Mouse (Mus musculus): ENCODE data around the gene Ccdc124. TPM values are rescaled to one million over a fixed set of nuclear protein-coding genes. Genes with fewer than 3 reads are reported as not detected.
"Not testable (repeated sequence)": the region's sequence is repeated elsewhere in the genome, so short reads cannot be mapped to it uniquely, and the experiment has no call there.

The Ccdc124 gene
- polyA plus RNA-seq, 1 experiment from 2014 or later = 90.7 TPM

- H3K36me3 ChIP-seq = no peaks in the 10 kb centered on the region
- no peak overlapping the region for H3K9ac ChIP-seq
- H3K27ac ChIP-seq = no peak overlapping the region
- H3K9me3 ChIP-seq = no peaks in the 10 kb centered on the region
- peaks cover 5% of the 10 kb centered on the region for H3K27me3 ChIP-seq (replicated peaks)
- 41% methylated on average over 5 of the region's 5 CpGs for WGBS
- ATAC-seq = no peak
- H3K4me2 ChIP-seq (replicated peaks) = no peak overlapping the region
- H3K4me1 ChIP-seq (replicated peaks) = peaks cover 18% of the 10 kb centered on the region
- no peak overlapping the region for H3K4me3 ChIP-seq (replicated peaks)
Measured at GRCm38 (mm10) chr8:70902211-70902610, 28.5 kb upstream of the Ccdc124 start.

- ATAC-seq = no peak
- Histone ChIP-seq H3K27ac (no peak overlapping the region), H3K36me3 (no peaks in the 10 kb centered on the region), H3K27me3 (replicated peaks) (peaks cover 5% of the 10 kb centered on the region), H3K9ac (no peak overlapping the region), H3K4me2 (replicated peaks) (no peak overlapping the region), H3K4me3 (replicated peaks) (no peak overlapping the region), H3K4me1 (replicated peaks) (peaks cover 16% of the 10 kb centered on the region; the same call in 1 of the 2 replicates), H3K9me3 (no peaks in the 10 kb centered on the region)
- WGBS = 82% methylated on average over 2 of the region's 2 CpGs
Measured at GRCm38 (mm10) chr8:70900872-70901387, 27.2 kb upstream of the Ccdc124 start.

GRCm38 (mm10) chr8:70899226-70899625, 25.5 kb upstream of the Ccdc124 start:
- 87% methylated on average over 2 of the region's 2 CpGs for WGBS

GRCm38 (mm10) chr8:70898661-70899198, 25.0 kb upstream of the Ccdc124 start:
- H3K4me3 ChIP-seq (replicated peaks) = no peak overlapping the region
- peak overlapping the region; percentile 26; the same call in 1 of the 2 replicates for H3K9ac ChIP-seq
- ATAC-seq = no peak
- H3K4me1 ChIP-seq (replicated peaks) = peaks cover 11% of the 10 kb centered on the region; the same call in 1 of the 2 replicates
- no peaks in the 10 kb centered on the region; the same call in none of the 2 replicates for H3K27me3 ChIP-seq (replicated peaks)
- H3K36me3 ChIP-seq = peaks cover 20% of the 10 kb centered on the region
- no peaks in the 10 kb centered on the region for H3K9me3 ChIP-seq
- no peak overlapping the region for H3K27ac ChIP-seq
- H3K4me2 ChIP-seq (replicated peaks) = no peak overlapping the region
- 44% methylated on average over 2 of the region's 2 CpGs for WGBS

More at GRCm38 (mm10) chr8:70899226-70899625, 25.5 kb upstream of the Ccdc124 start:
- no peak overlapping the region for H3K9ac ChIP-seq
- H3K36me3 ChIP-seq = peaks cover 16% of the 10 kb centered on the region
- no peak overlapping the region for H3K4me2 ChIP-seq (replicated peaks)
- H3K4me1 ChIP-seq (replicated peaks) = peaks cover 11% of the 10 kb centered on the region; the same call in 1 of the 2 replicates
- H3K4me3 ChIP-seq (replicated peaks) = no peak overlapping the region
- H3K27ac ChIP-seq = no peak overlapping the region
- ATAC-seq = no peak
- no peaks in the 10 kb centered on the region for H3K9me3 ChIP-seq
- H3K27me3 ChIP-seq (replicated peaks) = peaks cover 3% of the 10 kb centered on the region

- Histone ChIP-seq H3K4me3 (replicated peaks) (peak overlapping the region; percentile 86), H3K36me3 (peaks cover 22% of the 10 kb centered on the region), H3K9me3 (no peaks in the 10 kb centered on the region), H3K4me2 (replicated peaks) (peak overlapping the region; percentile 58), H3K27me3 (replicated peaks) (peaks cover 7% of the 10 kb centered on the region), H3K27ac (peak overlapping the region; percentile 66), H3K9ac (peak overlapping the region; percentile 65), H3K4me1 (replicated peaks) (peaks cover 18% of the 10 kb centered on the region)
- WGBS = under 1% methylated on average over 20 of the region's 20 CpGs
- peak; percentile 50 for ATAC-seq
Measured at GRCm38 (mm10) chr8:70897681-70898413, 24.1 kb upstream of the Ccdc124 start.

- Histone ChIP-seq H3K9ac (peak within 1 kb of the TSS; percentile 95), H3K36me3 (peaks cover 23% of the 10 kb centered on the region), H3K4me1 (replicated peaks) (peaks cover 25% of the 10 kb centered on the region), H3K4me2 (replicated peaks) (peak within 1 kb of the TSS; percentile 76), H3K27ac (peak within 1 kb of the TSS; percentile 69), H3K27me3 (replicated peaks) (peaks cover 14% of the 10 kb centered on the region), H3K9me3 (no peaks in the 10 kb centered on the region), H3K4me3 (replicated peaks) (peak within 1 kb of the TSS; percentile 86)
- WGBS = under 1% methylated on average over 60 of the region's 60 CpGs
- ATAC-seq = peak; percentile 97
Measured at GRCm38 (mm10) chr8:70897021-70897680, 23.4 kb upstream of the Ccdc124 start, which contains the start of gene Rpl18a. Gene Rpl18a, minus strand, starts transcription at chr8:70897412.

- peak overlapping the region; percentile 69 for H3K27ac ChIP-seq
- no peaks in the 10 kb centered on the region for H3K9me3 ChIP-seq
- peak overlapping the region; percentile 95 for H3K9ac ChIP-seq
- H3K27me3 ChIP-seq (replicated peaks) = peaks cover 21% of the 10 kb centered on the region
- peaks cover 27% of the 10 kb centered on the region for H3K4me1 ChIP-seq (replicated peaks)
- ATAC-seq = no peak
- WGBS = 1% methylated on average over 25 of the region's 25 CpGs
- peak overlapping the region; percentile 76 for H3K4me2 ChIP-seq (replicated peaks)
- peaks cover 23% of the 10 kb centered on the region for H3K36me3 ChIP-seq
- H3K4me3 ChIP-seq (replicated peaks) = peak overlapping the region; percentile 86
Measured at GRCm38 (mm10) chr8:70896316-70897020, 22.7 kb upstream of the Ccdc124 start.

- H3K4me1 ChIP-seq (replicated peaks) = peaks cover 27% of the 10 kb centered on the region
- H3K9me3 ChIP-seq, H3K27ac ChIP-seq, ATAC-seq: not testable (repeated sequence)
- WGBS = 80% methylated on average over 24 of the region's 24 CpGs
- peak overlapping the region; percentile 86 for H3K4me3 ChIP-seq (replicated peaks)
- H3K27me3 ChIP-seq (replicated peaks) = peaks cover 29% of the 10 kb centered on the region
- H3K9ac ChIP-seq = peak overlapping the region; percentile 95; the same call in 1 of the 2 replicates
- H3K4me2 ChIP-seq (replicated peaks) = peak overlapping the region; percentile 76
- peaks cover 23% of the 10 kb centered on the region for H3K36me3 ChIP-seq
Measured at GRCm38 (mm10) chr8:70895571-70896259, 22.0 kb upstream of the Ccdc124 start.

GRCm38 (mm10) chr8:70894771-70895545, 21.2 kb upstream of the Ccdc124 start:
- ATAC-seq = no peak
- H3K9me3 ChIP-seq = no peaks in the 10 kb centered on the region
- H3K4me2 ChIP-seq (replicated peaks) = no peak overlapping the region
- peaks cover 35% of the 10 kb centered on the region for H3K27me3 ChIP-seq (replicated peaks)
- H3K4me3 ChIP-seq (replicated peaks) = no peak overlapping the region
- H3K4me1 ChIP-seq (replicated peaks) = peaks cover 27% of the 10 kb centered on the region
- H3K9ac ChIP-seq = no peak overlapping the region
- H3K27ac ChIP-seq = no peak overlapping the region
- 91% methylated on average over 8 of the region's 8 CpGs for WGBS
- H3K36me3 ChIP-seq = peaks cover 23% of the 10 kb centered on the region

- WGBS = 59% methylated on average over 2 of the region's 2 CpGs
- ATAC-seq = no peak
Measured at GRCm38 (mm10) chr8:70894385-70894720, 20.6 kb upstream of the Ccdc124 start.

More at GRCm38 (mm10) chr8:70894385-70894720, 20.6 kb upstream of the Ccdc124 start:
- H3K27ac ChIP-seq = no peak overlapping the region
- no peak overlapping the region for H3K4me2 ChIP-seq (replicated peaks)
- H3K4me1 ChIP-seq (replicated peaks) = peaks cover 27% of the 10 kb centered on the region
- peaks cover 23% of the 10 kb centered on the region for H3K36me3 ChIP-seq
- H3K9ac ChIP-seq = no peak overlapping the region
- H3K27me3 ChIP-seq (replicated peaks) = peaks cover 36% of the 10 kb centered on the region
- no peaks in the 10 kb centered on the region for H3K9me3 ChIP-seq
- H3K4me3 ChIP-seq (replicated peaks) = no peak overlapping the region

Measured in intestine, embryonic 15.5 days (tissue).